ENCODE assay signal across 8 mouse cellular contexts in the genomic region with DNA sequence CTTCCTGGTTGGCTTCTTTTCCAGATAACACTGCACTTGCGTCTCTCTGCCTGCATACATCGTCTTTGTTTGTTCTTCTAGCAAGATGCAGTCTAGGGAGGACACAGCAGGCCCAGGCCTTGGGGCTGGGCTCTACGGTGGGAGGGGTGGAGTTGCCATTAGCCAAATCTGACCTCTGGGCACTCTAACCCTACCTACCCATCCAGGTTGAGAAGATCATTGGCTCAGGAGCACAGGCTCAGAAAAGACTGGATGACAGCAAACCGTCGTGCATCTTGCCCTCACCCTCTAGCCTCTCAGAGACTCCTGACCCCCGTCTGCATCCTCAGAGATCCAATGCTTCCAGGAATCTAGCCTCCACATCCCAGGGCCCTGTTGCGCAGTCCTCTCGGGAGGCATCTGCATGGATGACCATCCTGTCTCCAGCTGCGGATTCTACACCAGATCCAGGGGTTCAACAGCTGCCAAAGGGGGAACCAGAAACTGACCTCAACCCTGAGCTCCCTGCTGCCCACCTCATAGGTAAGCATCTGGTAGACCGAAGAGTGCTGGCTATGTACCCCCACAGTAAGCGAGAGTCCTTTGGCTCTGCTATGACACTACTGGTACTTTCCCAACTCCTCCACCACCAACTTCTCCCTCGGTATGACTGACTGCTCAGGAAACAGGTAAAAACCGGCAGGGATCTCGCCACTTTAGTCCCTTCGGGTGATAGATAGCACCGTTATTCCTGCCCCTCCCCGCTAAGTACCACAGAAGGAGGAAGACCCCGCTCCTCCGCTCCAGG. TPM values are rescaled to one million over a fixed set of nuclear protein-coding genes. Genes with fewer than 3 reads are reported as not detected.
A peak's percentile ranks its signal among the peaks of the same experiment; 100 is the strongest.
DNase-seq lines count a peak whose midpoint lies in the region; ATAC-seq and TF ChIP-seq lines count a peak whose summit lies in the region.

No protein-coding gene starts in this region.

- TF ChIP-seq CTCF in heart, adult 2 months (IDR thresholded peaks at IDR 0.05): no peak

- WGBS in heart, adult 2 months: 43% methylated on average over 19 of the region's 19 CpGs

- H3K79me2 ChIP-seq in heart, adult 2 months (replicated peaks; ENCODE audit: control insufficient read depth, insufficient read depth, low read length): no peaks in the 10 kb centered on the region

- TF ChIP-seq EP300 in heart, adult 2 months (IDR thresholded peaks at IDR 0.05; ENCODE audit: insufficient read depth, low read depth, low read length): no peak

- ATAC-seq in granulocyte monocyte progenitor cell, adult 5-6 weeks (replicated peaks; ENCODE audit: poor library complexity, severe bottlenecking): 0 out of 2 replicates have a peak, but pooled peaks have one; percentile 5
- ATAC-seq in megakaryocyte, adult 5-6 weeks (ENCODE audit: poor library complexity, severe bottlenecking): peak; percentile 24; the same call in 1 of the 2 replicates

- no peak for TF ChIP-seq POLR2A in heart, adult 2 months (IDR thresholded peaks at IDR 0.05; ENCODE audit: insufficient read depth, low read depth, low read length)

- H3K4me3 ChIP-seq in heart, adult 2 months: peak overlapping the region; percentile 60

- DNase-seq in heart, adult 2 months: no peak
- no peak for DNase-seq in heart, adult 9 months (ENCODE audit: low spot score in 2 of 2)
- peak; percentile 55 for DNase-seq in CD4-positive helper T cell, adult 2 months (ENCODE audit: low read depth, low spot score)
- no peak for DNase-seq in Muller cell, postnatal 12 days (ENCODE audit: inconsistent ontology term)
- no peak for DNase-seq in left cerebral cortex, postnatal 25 days (ENCODE audit: low spot score in 2 of 2)
- DNase-seq in urinary bladder, postnatal 10 days (ENCODE audit: low spot score): no peak

- H3K4me1 ChIP-seq in heart, adult 2 months (ENCODE audit: control insufficient read depth, insufficient read depth, low read length): peaks cover 2% of the 10 kb centered on the region

- H3K27ac ChIP-seq in heart, adult 2 months: peak overlapping the region; percentile 32; the same call in 1 of the 2 replicates

- H3K36me3 ChIP-seq in heart, adult 2 months (ENCODE audit: control insufficient read depth, insufficient read depth, low read length): no peaks in the 10 kb centered on the region

- H3K9ac ChIP-seq in heart, adult 2 months (ENCODE audit: low read depth, low read length): peak overlapping the region; percentile 70

- H3K27me3 ChIP-seq in heart, adult 2 months (ENCODE audit: control insufficient read depth, insufficient read depth, low read length): no peaks in the 10 kb centered on the region; the same call in 1 of the 2 replicates

- intact Hi-C loops in heart, adult 2 months (cut with DNase I): loop anchor here (1.0 kb wide), 2 partner anchors 16 to 37 kb away; no protein-coding TSS in a partner anchor
- intact Hi-C loops in left cerebral cortex, postnatal 25 days (cut with DNase I): loop anchor here (5.0 kb wide), 1 partner anchor 37 kb away; the partner anchor contains the start of gene Atp6v1g2

RNA-seq across cellular contexts. Expression of gene Ltb, which starts 0.8 kb away (rescaled TPM):
- total RNA-seq in heart, adult 2 months (2021): 1 to 10 TPM; 1.3 TPM
- polyA plus RNA-seq in heart, adult 2 months (2012; rRNA removed): 2.0 and 5.2 TPM in 2 replicates
- total RNA-seq in granulocyte monocyte progenitor cell, adult 5-6 weeks (2014; fragmentation: Nextera tagmentation): 1.6 TPM in 1 of 2 replicates, not detected in the other
- 0.41 and 0.99 TPM in 2 replicates for total RNA-seq in granulocyte monocyte progenitor cell, adult 5-6 weeks (2017)
- 11.7 and 13.3 TPM in 2 replicates for total RNA-seq in megakaryocyte, adult 5-6 weeks (2015)
- 7.3 and 11.2 TPM in 2 replicates for total RNA-seq in megakaryocyte, adult 5-6 weeks (2017)
- total RNA-seq in left cerebral cortex, postnatal 25 days (2021): under 1 TPM; 0.64 to 0.99 TPM

RNA-seq across cellular contexts. Expression of gene Tnf, which starts 6.8 kb away (rescaled TPM):
- under 1 TPM in 1 of 2 experiments, not detected in 1; 0.34 TPM for total RNA-seq in heart, adult 2 months (2021)
- polyA plus RNA-seq in heart, adult 2 months (2012; rRNA removed): 0.38 and 0.80 TPM in 2 replicates
- 5.9 and 12.2 TPM in 2 replicates for total RNA-seq in granulocyte monocyte progenitor cell, adult 5-6 weeks (2014; fragmentation: Nextera tagmentation)
- 13.1 and 15.2 TPM in 2 replicates for total RNA-seq in granulocyte monocyte progenitor cell, adult 5-6 weeks (2017)
- total RNA-seq in megakaryocyte, adult 5-6 weeks (2015): 33.1 and 34.6 TPM in 2 replicates
- 28.2 and 30.0 TPM in 2 replicates for total RNA-seq in megakaryocyte, adult 5-6 weeks (2017)
- total RNA-seq in left cerebral cortex, postnatal 25 days (2021): not detected

RNA-seq across cellular contexts. Expression of gene Lst1, which starts 6.8 kb away (rescaled TPM):
- 1 to 10 TPM; 4.1 to 4.5 TPM for total RNA-seq in heart, adult 2 months (2021)
- 7.2 and 11.3 TPM in 2 replicates for polyA plus RNA-seq in heart, adult 2 months (2012; rRNA removed)
- 78.7 and 89.0 TPM in 2 replicates for total RNA-seq in granulocyte monocyte progenitor cell, adult 5-6 weeks (2014; fragmentation: Nextera tagmentation)
- 55.5 and 115 TPM in 2 replicates for total RNA-seq in granulocyte monocyte progenitor cell, adult 5-6 weeks (2017)
- total RNA-seq in megakaryocyte, adult 5-6 weeks (2015): 425 and 434 TPM in 2 replicates
- 495 and 596 TPM in 2 replicates for total RNA-seq in megakaryocyte, adult 5-6 weeks (2017)
- total RNA-seq in left cerebral cortex, postnatal 25 days (2021): 10 to 100 TPM in 1 of 2 experiments, 1 to 10 TPM in 1; 6.1 to 10.1 TPM

RNA-seq across cellular contexts. Expression of gene Lta, which starts 10.1 kb away (rescaled TPM):
- under 1 TPM in 1 of 2 experiments, not detected in 1; 0.23 TPM for total RNA-seq in heart, adult 2 months (2021)
- 0.12 TPM in 1 of 2 replicates, not detected in the other for polyA plus RNA-seq in heart, adult 2 months (2012; rRNA removed)
- total RNA-seq in granulocyte monocyte progenitor cell, adult 5-6 weeks (2014; fragmentation: Nextera tagmentation): not detected in 2 replicates
- not detected in 2 replicates for total RNA-seq in granulocyte monocyte progenitor cell, adult 5-6 weeks (2017)
- total RNA-seq in megakaryocyte, adult 5-6 weeks (2015): 0.11 TPM in 1 of 2 replicates, not detected in the other
- 0.24 TPM in 1 of 2 replicates, not detected in the other for total RNA-seq in megakaryocyte, adult 5-6 weeks (2017)
- total RNA-seq in left cerebral cortex, postnatal 25 days (2021): under 1 TPM; 0.34 to 0.39 TPM

RNA-seq across cellular contexts. Expression of gene Aif1, which starts 19.2 kb away (rescaled TPM):
- 1 to 10 TPM; 2.9 to 3.9 TPM for total RNA-seq in heart, adult 2 months (2021)
- 1.5 and 2.0 TPM in 2 replicates for polyA plus RNA-seq in heart, adult 2 months (2012; rRNA removed)
- total RNA-seq in granulocyte monocyte progenitor cell, adult 5-6 weeks (2014; fragmentation: Nextera tagmentation): 15.1 and 20.8 TPM in 2 replicates
- total RNA-seq in granulocyte monocyte progenitor cell, adult 5-6 weeks (2017): 7.8 and 14.3 TPM in 2 replicates
- total RNA-seq in megakaryocyte, adult 5-6 weeks (2015): 78.7 and 81.4 TPM in 2 replicates
- total RNA-seq in megakaryocyte, adult 5-6 weeks (2017): 103 and 120 TPM in 2 replicates
- 10 to 100 TPM; 10.8 to 11.1 TPM for total RNA-seq in left cerebral cortex, postnatal 25 days (2021)

Comparison
In these comparisons a context has a peak if more than half of its experiments do, and no peak if none do; other contexts are left out.
1. RNA of gene Tnf, which starts 6.8 kb away (total RNA-seq): 28.2 to 34.6 TPM in megakaryocyte, adult 5-6 weeks and 5.9 to 15.2 TPM in granulocyte monocyte progenitor cell, adult 5-6 weeks; 0.34 TPM in heart, adult 2 months and not detected in left cerebral cortex, postnatal 25 days; every median in the first group is over 4 times any median in the second.
2. RNA of gene Lst1, which starts 6.8 kb away (total RNA-seq): 425 to 596 TPM in megakaryocyte, adult 5-6 weeks and 55.5 to 115 TPM in granulocyte monocyte progenitor cell, adult 5-6 weeks; 6.1 to 10.1 TPM in left cerebral cortex, postnatal 25 days and 4.1 to 4.5 TPM in heart, adult 2 months; every median in the first group is over 4 times any median in the second.